Mouse (Mus musculus) cerebellum, adult 11 months (tissue): Measurements from ENCODE around the gene Dusp16.
"Not testable (repeated sequence)": the region's sequence is repeated elsewhere in the genome, so short reads cannot be mapped to it uniquely, and the experiment has no call there.

Experiments used
- DNase-seq: peaks from one replicate; pipeline ENCODE4 v3.0.0; 2022

Gene Dusp16

DNA sequence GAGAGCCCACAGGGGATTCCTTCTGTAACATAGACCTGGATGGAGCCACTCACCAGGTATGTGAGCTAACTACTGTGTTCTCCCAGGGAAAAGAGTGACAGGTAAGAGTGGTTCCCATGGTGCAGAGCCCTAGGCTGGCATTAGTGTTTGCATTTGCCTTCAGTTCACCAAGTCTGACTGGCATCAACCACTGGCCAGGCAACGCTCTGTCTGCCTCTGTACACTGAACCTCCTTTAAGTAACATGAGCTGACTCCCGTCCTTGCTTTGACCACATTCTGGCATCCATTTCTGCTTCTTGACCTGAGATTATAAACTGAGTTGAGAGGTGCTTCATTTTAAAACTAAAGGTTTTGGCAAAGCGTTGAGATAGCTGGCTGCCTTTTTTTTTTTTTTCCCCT is 96.8 kb downstream of the Dusp16 start:
- no peak for DNase-seq

DNA sequence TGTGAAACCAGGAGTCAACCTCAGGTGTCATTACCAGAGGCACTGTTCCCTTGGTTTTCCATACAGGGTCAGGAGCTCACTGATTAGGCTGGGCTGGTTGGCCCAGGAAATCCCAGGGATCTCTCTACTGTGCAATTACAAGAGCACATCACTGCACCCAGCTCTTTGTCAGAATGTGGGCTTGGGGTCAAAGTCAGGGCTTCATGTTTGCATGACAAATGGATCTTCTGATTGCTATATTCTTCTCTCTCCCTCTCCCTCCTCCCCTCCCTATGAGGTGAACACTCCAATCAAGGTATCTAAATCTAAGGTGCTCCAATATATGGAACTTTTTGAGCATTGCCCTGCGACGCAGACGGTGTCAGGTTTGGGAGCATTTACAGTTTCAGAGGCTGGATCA is 97.4 kb downstream of the Dusp16 start:
- DNase-seq = no peak

DNA sequence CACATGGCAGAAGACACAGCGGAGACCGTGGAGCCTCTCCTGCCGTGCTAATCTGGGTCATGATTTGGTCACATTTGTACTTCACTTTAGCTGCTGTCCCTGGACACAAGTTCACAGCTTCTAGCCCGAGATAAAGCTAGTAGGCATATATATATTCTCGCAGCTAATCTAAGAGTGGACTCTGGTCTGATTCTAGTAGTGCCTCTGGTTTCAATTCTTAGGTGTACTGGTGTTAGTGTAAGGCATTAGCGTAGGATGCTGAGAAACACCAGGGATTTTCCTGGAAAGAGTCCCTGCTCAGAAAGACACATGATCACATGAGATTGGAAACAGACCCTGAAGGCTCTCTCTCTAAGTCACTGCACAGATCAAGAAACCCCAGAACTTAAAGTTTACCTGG is 97.9 kb downstream of the Dusp16 start:
- DNase-seq = no peak

DNA sequence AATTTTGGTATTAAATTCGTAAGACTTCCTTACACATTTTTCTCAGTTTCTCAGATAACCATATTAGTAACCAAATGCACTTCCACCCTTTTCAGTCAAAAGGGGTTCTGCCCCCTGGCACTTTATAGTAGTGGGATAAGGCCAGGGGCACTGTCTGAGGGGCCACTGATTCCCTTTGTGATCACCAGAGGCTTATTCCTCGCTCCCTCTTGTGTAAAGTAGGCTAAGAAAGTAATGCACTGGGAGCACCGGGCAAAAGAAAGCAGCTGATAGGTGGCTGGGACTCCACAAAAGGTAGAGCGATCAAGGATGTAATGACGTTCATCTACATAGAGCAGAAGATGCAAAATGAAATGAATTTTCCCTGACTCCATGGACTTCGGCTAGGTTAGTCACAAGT is 106.9 kb downstream of the Dusp16 start:
- DNase-seq = no peak

DNA sequence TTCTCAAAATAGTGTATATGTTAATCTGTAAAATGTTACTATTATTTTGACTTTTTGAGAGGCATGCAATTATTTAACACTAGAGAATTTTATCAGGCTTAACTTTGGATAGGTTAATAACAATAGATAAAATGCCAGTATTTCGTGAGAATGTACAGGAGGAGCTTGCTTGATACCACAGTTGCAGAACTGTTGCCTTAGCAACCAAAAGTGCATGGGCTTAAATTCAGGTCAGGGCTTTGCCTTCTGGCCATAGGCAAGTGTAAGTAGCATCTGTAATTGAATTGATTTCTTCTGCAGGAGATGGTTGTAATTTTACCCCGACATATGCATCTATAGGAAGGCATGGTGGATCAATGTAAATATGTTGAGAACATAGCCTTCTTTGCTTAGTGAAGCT is 107.4 kb downstream of the Dusp16 start:
- DNase-seq = no peak

DNA sequence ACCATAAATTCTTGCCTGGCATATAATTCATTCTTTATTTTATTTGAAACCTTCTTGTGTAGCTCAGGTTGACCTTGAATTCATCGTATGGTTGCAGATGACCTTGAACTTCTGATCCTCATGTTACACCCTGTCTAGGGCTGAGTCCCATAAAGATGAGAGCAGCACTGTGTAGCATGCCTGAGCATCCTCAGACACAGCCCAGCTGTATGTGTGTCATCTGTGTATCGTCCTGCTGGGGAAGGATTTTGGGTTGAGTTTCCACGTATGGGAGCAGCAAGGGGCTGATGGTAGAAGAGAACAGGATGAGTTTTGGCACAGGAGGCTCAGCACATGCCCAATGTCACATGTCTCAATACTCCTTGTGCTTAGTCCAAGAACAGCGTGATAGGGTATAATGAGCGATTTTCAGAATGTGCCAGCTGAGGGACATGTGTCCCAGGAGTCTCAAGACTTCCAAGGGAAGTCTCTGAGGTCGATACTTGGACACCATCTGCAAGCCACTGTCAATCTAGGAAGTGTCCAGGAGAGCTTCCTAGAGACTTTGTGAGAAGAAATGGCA is 108.0 kb downstream of the Dusp16 start:
- no peak for DNase-seq

DNA sequence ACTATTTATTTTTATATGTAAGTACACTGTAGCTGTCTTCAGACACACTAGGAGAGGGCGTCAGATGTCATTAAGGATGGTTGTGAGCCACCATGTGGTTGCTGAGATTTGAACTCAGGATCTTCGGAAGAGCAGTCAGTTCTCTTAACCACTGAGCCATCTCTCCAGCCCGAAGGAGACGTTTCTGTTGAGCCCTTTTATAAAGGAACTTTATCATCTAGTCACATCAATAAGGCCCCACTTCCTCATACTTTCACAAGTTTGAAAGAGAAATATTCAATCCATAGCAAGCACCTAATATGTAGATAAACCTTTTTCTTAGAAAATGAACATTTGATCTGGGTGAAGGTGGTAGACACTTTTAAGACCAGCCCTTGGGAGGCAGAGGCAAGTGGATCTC is 113.1 kb downstream of the Dusp16 start:
- not testable (repeated sequence) for DNase-seq

DNA sequence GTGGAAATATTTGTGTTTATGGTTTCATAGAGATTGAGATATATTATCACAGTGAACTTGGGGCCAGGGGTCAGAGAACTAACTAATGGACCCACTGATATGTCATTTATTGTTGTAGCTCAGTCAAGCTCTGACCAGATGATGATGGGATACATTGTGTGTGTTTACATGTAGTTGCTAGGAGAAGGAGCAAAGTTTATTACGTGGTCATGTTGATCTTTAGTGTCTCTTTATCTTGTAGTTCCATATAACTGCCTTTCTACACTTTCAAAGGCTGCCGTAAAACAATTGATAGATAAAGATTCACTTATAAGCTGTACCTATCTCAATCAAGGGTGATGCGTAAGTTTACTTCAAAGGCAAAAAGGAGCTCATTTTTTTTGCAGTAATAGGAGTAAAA is 114.4 kb downstream of the Dusp16 start:
- no peak for DNase-seq

DNA sequence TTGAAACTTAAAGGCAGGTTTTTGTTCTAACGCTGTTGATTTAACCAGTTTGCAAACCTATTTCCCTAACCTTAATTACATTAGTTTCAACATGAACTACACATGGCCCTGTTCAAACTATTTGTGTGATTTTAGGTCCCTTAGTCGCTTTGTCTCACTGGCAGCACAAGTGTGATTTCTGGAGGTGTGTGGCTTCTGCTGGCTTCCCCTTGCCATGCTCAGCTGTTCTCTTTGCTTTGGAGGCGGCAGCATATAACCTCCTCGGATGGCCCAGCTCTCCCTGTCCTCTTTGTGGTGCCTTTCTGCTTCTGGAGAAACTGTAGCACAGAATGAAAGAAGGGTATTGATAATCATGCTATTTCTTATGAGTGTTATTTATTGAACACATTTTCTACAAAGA is 114.9 kb downstream of the Dusp16 start:
- DNase-seq = no peak

DNA sequence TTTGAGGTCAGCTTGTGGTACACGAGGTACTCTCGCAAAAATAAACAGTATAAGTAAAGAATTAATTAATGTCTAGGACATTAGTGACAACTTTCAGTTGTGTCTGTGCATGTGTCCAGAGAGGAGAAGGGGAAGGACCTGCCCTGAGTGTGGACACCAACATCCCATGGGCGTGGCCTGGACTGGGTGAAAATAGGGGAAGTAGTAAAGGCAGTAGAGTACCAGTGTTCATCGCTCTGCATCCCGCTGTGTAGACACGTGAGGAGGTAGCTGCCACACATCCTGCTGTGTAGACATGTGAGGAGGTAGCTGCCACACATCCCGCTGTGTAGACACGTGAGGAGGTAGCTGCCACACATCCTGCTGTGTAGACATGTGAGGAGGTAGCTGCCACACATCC is 118.7 kb downstream of the Dusp16 start:
- DNase-seq = not testable (repeated sequence)

DNA sequence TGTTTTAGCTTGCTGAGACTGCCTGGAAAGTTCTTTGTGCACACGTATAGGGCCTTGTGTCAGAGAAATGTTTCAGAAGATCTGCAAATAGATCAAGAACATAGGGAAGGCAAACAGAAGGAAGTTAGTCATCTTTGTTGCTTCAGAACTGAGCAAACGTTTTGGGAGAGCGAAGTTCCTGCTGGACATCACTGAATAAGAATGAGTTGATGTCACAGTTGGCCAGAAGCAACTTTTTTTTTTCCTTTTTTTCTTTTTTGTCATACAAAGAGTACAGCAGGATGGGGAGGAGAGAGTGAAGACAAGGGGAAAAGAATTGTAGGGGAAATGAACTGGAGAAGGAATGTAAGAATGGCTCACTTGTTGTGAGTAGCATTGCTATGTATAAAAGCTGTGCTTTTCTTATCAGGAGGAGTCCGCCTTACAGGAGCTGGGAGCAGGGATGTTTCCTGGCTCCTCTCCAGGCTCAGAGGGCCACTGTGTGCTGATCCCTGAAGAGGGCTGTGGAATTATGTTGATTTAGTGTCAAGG is 121.5 kb downstream of the Dusp16 start:
- DNase-seq = no peak

DNA sequence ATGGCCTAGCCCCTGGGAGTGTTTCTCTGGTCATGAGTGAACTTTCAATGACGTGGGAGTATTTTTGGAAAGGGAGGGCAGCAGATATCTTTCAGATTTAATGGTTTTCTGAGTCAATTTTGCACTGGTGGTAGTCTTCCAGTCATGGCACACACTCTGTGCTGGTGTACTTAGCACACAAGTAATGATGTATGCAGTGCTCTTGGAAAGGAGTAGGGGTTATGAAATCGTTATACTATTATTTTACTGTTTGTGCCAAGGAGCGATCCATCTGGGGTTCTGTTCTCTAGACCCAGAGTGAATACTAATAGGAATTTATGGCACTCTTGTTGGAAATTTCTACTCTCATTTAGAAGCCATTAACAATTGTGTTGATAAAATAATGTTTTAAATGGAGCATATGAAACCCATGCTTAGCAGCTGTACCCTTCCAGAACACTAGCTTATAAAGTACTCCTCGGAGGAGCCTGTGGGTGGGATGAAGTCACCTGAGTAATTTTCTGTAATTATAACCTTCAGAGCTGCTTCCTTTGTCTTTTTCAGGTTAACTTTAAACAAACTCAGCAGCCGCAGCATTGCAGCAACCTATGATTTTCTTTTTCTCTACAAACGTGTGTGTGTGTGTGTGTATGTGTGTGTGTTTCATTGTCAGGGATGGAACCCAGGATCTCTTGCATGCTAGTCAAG is 123.1 kb downstream of the Dusp16 start:
- DNase-seq = no peak

DNA sequence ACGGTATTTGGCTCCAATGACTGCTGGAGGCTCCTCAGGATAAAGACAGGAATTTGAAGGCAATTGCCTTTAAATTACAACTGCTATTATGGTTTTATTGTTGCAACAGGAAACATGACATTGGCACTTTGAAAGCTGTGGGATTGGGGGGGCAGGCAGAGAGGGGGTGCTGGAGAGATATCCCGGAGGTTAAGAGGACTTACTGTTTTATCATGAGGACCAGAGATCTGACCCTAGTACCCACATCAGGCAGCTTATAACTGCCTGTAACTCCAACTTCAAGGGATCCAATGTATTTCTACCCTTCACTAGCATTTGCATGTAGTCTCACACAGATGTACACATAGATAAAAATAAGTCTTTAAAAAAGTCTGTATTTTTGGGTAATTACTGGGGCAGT is 123.9 kb downstream of the Dusp16 start:
- DNase-seq = no peak

DNA sequence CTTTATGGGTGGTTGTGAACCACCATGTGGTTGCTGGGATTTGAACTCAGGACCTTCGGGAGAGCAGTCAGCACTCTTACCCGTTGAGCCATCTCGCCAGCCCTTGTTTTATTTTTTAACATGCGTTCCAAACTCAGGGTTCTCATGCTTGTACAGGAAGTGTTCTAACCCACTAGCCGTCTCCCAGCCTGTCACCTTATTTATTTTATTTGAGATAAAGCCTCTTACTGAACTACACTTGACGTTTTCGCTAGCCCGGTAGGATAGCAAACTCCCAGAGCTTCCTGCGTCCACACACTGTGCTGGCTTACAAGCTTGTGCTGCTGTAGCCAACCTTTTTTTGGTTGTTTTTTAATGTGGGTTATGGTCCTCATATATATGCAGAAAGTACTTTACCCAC is 126.6 kb downstream of the Dusp16 start:
- no peak for DNase-seq
